Mouse (Mus musculus): ENCODE data around the gene Olfr698. TPM values are rescaled to one million over a fixed set of nuclear protein-coding genes. Genes with fewer than 3 reads are reported as not detected.
"Not testable (repeated sequence)": the region's sequence is repeated elsewhere in the genome, so short reads cannot be mapped to it uniquely, and the experiment has no call there.

The Olfr698 gene
- not detected for total RNA-seq (2022)

GRCm38 (mm10) chr7:106755297-106755696 lies at the start of gene Olfr698:
Olfr698 (minus strand) TSS chr7:106755397.
- DNase-seq (ENCODE audit: low spot score): no peak

GRCm38 (mm10) chr7:106793098-106793497 lies 37.9 kb upstream of the Olfr698 start, which contains the start of gene Olfr699:
Olfr699 (minus strand) TSS chr7:106793198.
- DNase-seq (ENCODE audit: low spot score): no peak

- DNase-seq (ENCODE audit: low spot score): no peak
Observed at GRCm38 (mm10) chr7:106788330-106788729, 33.1 kb upstream of the Olfr698 start.

- not testable (repeated sequence) for DNase-seq (ENCODE audit: low spot score)
Observed at GRCm38 (mm10) chr7:106761008-106761407, 5.8 kb upstream of the Olfr698 start.

GRCm38 (mm10) chr7:106758800-106759199 lies 3.6 kb upstream of the Olfr698 start:
- DNase-seq (ENCODE audit: low spot score): no peak

- no peak for DNase-seq (ENCODE audit: low spot score)
Observed at GRCm38 (mm10) chr7:106745811-106746210, 9.4 kb downstream of the Olfr698 start.

GRCm38 (mm10) chr7:106742343-106742742 lies 12.9 kb downstream of the Olfr698 start, which contains the start of gene Olfr697:
Olfr697 (minus strand) TSS chr7:106742443.
- DNase-seq (ENCODE audit: low spot score): no peak

- DNase-seq (ENCODE audit: low spot score): no peak
Observed at GRCm38 (mm10) chr7:106737028-106737427, 18.2 kb downstream of the Olfr698 start.

GRCm38 (mm10) chr7:106733717-106734116 lies 21.5 kb downstream of the Olfr698 start:
- no peak for DNase-seq (ENCODE audit: low spot score)

- not testable (repeated sequence) for DNase-seq (ENCODE audit: low spot score)
Observed at GRCm38 (mm10) chr7:106725654-106726053, 29.5 kb downstream of the Olfr698 start.

GRCm38 (mm10) chr7:106716296-106716695 lies 38.9 kb downstream of the Olfr698 start, which contains the start of gene Olfr695:
Olfr695 (minus strand) TSS chr7:106716396.
- DNase-seq (ENCODE audit: low spot score): no peak

- no peak for DNase-seq (ENCODE audit: low spot score)
Observed at GRCm38 (mm10) chr7:106711463-106711862, 43.7 kb downstream of the Olfr698 start.

- not testable (repeated sequence) for DNase-seq (ENCODE audit: low spot score)
Observed at GRCm38 (mm10) chr7:106707705-106708104, 47.5 kb downstream of the Olfr698 start.

Other genes with a start within 250 kb of the Olfr698 start
- not detected for gene Olfr693, start 74.8 kb downstream of the Olfr698 start, total RNA-seq (2022)
- gene Olfr694, start 63.6 kb downstream of the Olfr698 start, total RNA-seq (2022): not detected
- gene Olfr695, start 39.0 kb downstream of the Olfr698 start, total RNA-seq (2022): not detected
- not detected for gene Olfr697, start 13.0 kb downstream of the Olfr698 start, total RNA-seq (2022)
- gene Olfr699, start 37.8 kb upstream of the Olfr698 start, total RNA-seq (2022): not detected
- gene Olfr700, start 53.4 kb upstream of the Olfr698 start, total RNA-seq (2022): not detected
- not detected for gene Olfr701, start 58.7 kb upstream of the Olfr698 start, total RNA-seq (2022)
- gene Olfr702, start 78.5 kb upstream of the Olfr698 start, total RNA-seq (2022): not detected
- not detected for gene Olfr703, start 88.0 kb upstream of the Olfr698 start, total RNA-seq (2022)
- not detected for gene Olfr704, start 107.8 kb upstream of the Olfr698 start, total RNA-seq (2022)
- gene Olfr705, start 121.5 kb upstream of the Olfr698 start, total RNA-seq (2022): not detected
- not detected for gene Olfr706, start 132.8 kb upstream of the Olfr698 start, total RNA-seq (2022)
- not detected for gene Olfr707, start 145.8 kb upstream of the Olfr698 start, total RNA-seq (2022)
- gene Olfr1532-ps1, start 152.6 kb upstream of the Olfr698 start, total RNA-seq (2022): not detected
- not detected for gene Olfr709-ps1, start 176.8 kb upstream of the Olfr698 start, total RNA-seq (2022)
- not detected for gene Olfr710, start 192.9 kb upstream of the Olfr698 start, total RNA-seq (2022)
- gene Olfr6, start 208.5 kb upstream of the Olfr698 start, total RNA-seq (2022): not detected
- gene Olfr711, start 220.1 kb upstream of the Olfr698 start, total RNA-seq (2022): not detected

All from heart, adult 8-10 months (tissue).